Mouse (Mus musculus) MN1 (cell line): Measurements from ENCODE around the gene Mindy4.

ENCODE experiments used
- DNase-seq: peaks from one replicate; pipeline ENCODE4 v3.0.0-alpha.2; 2016; ENCODE audit warnings: low spot score

Gene Mindy4

GRCm38 (mm10) chr6:55341688-55342087 lies 138.5 kb downstream of the Mindy4 start:
- no peak for DNase-seq

DNA sequence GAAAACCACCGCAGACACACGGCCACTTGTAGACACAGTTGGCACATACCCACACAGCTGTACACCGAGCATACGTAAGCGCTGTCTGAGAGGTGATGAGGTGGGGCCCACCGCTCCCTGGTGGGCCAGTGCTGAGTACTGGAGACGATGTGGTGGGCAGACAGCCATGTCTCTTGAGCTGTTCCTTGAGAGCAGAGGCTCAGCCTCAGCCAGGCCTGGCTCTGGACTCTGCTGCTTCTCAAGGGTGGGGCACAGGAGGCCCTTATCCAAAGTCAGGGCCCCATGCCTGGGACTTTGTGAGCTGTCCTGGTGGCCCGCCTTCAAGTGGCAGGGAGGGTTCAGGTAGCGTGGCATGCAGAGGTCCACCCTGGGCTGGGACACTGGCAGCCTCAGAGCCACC lies 139.1 kb downstream of the Mindy4 start:
- DNase-seq = no peak

DNA sequence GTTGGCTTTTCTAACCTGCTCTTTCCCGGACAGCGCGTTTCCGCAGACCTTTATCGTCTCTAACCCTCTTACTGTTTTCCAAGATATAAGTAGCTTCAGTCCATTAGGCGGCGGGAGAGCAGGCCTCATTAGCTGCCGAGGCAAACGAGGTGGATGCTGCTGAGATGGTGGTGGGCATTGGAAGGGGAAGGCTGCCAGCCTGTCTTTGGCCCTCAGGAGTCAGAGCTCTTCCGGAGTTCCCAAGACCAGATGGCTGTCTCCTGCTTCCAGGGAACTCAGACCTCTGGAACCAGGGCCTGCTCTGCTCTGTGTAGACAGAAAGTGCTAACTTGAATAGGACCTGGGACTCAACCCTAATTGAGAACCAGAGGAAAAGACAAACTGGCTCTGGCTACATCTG lies 140.3 kb downstream of the Mindy4 start:
- no peak for DNase-seq

DNA sequence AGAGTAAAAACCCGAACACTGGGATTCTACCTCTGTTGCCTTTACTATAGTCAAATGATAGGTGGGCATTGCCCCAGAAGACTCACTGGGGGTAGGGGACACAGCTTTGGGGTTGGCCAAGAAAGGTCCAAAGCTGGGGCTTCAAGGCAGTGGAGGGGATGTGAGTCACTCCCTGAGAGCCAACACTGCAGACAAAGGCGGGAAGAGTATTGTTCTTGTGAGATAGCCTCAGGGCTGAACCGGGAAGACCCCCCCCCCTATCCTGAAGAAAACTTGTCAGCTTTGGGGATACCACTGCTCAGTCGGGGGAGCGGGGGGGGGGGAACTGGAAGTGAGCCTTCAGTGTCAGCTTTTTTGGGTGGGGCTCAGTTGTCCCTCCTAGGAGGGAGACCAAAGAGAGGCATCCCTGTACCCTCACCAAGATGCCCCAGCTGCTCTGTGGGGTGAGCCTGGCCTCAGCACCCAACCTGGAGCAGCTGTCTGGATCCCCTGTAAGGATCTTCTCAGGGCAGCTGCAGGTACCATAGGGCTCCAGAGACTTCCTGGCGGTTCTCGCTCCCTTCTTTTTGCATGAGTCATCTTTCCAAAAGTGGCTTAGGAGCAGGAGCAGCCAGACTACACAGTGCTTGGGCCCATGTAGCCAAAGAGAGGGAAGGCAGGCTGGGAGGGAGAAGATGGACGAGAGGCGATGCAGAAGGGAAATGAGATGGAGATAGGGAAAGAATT lies 141.3 kb downstream of the Mindy4 start:
- DNase-seq = no peak

GRCm38 (mm10) chr6:55345264-55345663 lies 142.1 kb downstream of the Mindy4 start:
- DNase-seq = no peak

DNA sequence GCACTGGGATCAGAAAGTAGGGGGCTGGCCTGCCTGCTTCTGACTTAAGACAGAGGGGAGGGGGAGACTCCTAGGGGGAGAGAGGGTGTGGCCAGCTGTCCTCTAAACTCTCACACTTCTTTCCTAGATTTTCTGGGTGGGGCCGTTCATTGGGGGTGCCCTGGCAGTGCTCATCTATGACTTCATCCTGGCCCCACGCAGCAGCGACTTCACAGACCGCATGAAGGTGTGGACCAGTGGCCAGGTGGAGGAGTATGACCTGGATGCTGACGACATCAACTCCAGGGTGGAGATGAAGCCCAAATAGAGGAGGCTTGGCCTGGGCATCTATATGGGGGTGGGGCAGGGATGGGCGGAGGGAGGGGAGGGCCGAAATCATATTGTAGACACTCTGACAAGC lies 143.3 kb downstream of the Mindy4 start:
- DNase-seq = no peak

DNA sequence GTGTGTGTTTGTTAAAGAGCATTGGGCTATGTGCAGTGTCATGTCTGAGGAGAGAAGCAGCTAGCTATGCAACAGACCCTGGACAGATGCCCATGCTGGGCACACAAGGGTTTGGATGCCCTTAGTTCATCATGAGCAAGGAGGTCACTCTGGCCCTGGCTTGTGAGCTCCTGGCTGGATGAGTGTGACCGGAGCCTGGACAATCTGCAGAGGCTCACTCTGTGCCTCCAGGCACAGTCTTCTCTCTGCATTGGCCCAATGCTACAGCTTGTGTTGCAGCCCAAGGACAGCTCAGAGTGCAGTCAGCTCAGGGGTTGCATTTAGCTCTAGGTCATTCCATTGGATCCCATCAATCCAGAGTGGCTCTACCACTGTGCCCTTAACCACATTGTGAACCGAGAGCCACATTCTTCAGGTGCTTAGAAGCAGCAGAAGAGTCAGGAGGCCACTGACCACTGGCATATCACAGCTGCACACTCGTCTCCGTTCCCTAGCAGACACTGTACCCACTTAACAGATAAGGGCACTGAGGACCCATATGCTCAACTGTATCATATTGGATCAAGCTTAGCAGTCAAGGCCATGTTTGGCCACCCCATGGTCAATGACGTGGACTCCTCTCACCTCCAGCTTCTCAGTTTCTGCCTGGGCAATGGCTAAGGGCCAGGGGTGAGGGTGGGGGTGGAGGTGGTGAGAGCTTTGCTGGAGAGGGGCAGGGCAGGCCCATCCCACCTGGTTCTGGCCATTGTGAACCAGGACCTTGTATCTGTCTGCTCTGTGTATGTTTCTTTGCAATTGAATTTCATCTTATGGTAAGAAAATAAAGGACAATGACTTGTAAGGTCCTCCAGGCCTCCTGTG lies 144.8 kb downstream of the Mindy4 start:
- no peak for DNase-seq

DNA sequence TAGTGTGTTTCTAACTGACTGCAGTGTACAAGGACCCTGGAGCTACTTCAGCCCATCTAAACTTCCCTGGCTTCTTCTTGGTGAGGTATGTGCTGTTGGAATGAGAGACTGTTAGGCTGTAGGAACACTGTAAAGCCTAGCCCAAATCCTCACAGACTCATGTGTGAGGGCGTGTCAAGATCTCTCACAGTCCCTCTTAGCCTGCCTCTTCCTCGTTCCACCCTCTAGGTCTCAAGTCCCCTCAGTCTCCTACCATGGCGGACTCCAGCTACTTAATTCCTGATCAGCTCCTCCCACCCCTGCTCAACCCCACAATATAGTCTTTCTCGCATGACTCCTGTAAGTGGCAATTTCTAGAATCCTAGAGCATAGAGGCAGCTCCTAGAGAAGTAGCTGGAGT lies 146.0 kb downstream of the Mindy4 start:
- no peak for DNase-seq

- no peak for DNase-seq
Measured at GRCm38 (mm10) chr6:55350383-55350952, 147.3 kb downstream of the Mindy4 start.

DNA sequence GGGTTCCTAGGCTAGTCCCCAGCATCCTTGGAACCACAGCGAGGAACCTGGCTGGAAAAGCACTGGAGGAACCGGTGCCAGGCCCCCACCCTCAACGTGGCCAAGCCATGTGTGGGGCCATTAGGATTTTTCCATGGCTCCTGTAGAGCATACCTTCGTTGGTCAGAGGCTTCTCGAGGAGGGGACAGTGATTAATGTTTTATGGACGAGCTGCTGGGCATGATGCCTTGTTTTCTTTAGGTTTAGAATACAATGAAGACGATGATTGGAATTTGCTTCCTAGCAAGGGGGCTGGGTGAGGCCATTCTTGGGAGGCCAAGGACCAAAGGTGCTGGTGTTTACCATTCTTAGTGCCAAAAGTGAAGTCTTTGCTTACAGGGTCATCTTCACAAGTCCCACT lies 148.5 kb downstream of the Mindy4 start:
- DNase-seq = no peak

GRCm38 (mm10) chr6:55353711-55354445 lies 150.7 kb downstream of the Mindy4 start:
- no peak for DNase-seq

DNA sequence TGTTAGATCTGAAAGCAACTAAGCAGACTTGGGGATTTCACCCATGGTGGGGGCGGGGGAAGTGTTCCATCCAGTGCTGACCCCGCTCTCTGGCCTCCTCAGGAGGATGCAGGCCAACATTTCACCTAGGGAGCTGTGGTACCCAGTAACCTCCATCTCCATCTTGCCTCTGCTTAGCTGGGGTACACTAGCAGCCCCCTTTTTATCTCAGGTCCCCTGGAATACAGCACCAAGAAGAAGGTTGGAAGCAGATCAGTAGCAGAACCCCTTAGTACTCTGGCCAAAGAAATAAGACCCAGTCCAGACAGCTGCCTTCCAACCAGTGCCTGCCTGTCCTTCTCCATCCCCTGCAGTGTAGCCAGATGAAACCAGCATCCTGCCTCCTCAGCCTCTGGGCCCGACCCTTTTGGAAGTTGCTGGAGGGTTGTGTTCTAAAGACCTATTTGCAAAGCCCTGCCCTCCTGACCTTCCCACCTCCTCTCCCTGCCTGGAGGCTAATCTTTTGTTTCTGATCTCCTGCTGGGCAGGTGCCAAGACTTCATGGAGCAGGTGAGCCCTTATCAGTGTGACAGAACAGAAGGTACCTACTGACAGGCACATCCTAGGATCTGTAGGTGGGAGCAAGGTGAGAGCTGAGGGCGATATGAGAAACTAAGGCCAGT lies 151.4 kb downstream of the Mindy4 start:
- DNase-seq = no peak

DNA sequence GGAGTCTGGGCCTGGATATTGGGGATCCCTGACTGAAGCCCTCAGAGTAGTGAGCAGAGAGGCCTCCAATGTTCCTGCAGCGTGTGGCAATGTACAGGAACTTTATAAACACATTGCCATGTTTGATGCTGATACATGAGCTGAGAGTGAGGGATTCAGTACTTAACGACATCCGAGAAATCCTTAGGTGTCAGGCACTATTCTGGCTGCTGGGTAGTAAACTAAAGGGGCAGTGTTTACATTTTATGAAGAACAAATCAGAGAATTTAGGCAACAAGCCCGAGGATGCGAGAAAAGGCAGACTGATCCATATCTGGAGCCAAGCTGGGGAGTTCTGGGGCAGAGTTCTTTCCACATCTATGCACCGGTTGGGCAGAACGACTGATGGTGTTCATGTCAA lies 152.4 kb downstream of the Mindy4 start:
- DNase-seq = no peak

- DNase-seq = no peak
Measured at GRCm38 (mm10) chr6:55356017-55356703, 153.0 kb downstream of the Mindy4 start.

- no peak for DNase-seq
Measured at GRCm38 (mm10) chr6:55356976-55357635, 153.9 kb downstream of the Mindy4 start.

- DNase-seq = no peak
Measured at GRCm38 (mm10) chr6:55357636-55358031, 154.5 kb downstream of the Mindy4 start.

DNA sequence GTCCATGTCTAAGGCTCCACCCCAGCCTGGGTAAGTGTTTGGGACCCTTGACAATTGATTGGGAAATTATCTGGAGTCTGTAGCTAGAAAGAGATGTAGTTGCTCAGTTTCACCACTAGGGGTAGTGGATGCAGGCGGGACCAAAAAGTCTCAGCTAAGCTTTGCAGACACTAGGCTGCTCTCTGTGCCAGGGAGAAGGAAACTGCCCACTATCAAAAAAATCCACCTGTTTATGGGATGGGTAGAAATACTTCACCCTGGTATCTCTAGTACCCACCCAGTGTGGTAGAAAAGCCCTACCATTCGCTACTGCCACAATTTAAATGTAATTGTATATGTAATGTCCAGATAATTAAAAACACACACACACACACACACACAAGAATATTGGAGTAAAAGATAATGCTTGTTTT lies 155.6 kb downstream of the Mindy4 start:
- peak; percentile 13 for DNase-seq

DNA sequence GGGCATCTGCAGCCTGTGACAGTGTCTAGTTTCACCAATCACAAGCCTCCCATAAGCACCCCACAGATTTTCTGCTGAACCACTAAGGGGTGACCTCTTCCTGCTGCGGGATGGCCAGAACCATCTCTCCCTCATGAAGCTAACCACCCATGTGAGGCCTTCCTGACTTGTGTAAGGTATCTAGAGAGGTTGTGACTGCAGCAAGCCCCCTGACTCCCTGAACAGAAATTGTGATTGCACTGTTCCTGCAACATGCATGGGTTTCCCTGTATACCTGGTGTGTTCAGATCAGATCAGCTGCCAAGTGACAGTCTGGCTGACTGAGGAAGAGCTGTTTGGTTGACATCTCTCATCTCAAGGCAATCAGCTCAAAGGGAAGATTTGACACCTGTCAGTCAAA lies 159.5 kb downstream of the Mindy4 start:
- DNase-seq = no peak

DNA sequence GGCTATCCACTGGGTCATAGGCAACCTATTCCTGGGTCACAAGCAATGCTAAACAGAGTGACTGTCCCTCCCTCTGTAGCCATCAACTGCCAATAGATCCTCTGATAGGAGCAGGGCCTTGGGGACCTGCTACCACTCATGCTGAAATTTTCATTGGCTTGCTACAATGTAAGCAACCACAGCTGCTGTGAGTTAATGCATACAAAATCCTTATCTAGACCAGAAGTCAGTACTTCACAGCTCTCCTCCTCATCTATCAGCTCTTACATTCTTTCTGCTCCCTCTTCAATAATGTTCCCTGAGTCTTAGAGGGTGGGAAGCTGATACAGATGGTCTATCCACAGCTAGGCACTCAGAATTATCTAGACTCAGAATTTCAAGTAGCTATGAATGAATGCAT lies 163.9 kb downstream of the Mindy4 start:
- no peak for DNase-seq
